Mouse (Mus musculus) bone marrow macrophage, adult 2 months (primary cell): ENCODE measurements around the gene Fam186b.

Experiments
- CTCF ChIP-seq: IDR thresholded peaks from 2 replicates; pipeline ENCODE4 v1.5.1; 2012; ENCODE audit warnings: low read depth, mild to moderate bottlenecking, low read length, moderate library complexity
- POLR2A ChIP-seq: IDR thresholded peaks from 2 replicates; pipeline ENCODE4 v1.6.1; 2012; ENCODE audit warnings: mild to moderate bottlenecking, low read depth, low read length, borderline replicate concordance

GRCm38 (mm10) chr15:99328011-99328410 is 32.3 kb upstream of the Fam186b start:
- TF ChIP-seq CTCF (no peak), POLR2A (no peak)
